In genomic region chr7:80324043-80324815, GRCm38 (mm10) we compare ENCODE assay signal across 7 mouse cellular contexts. TPM values are rescaled to one million over a fixed set of nuclear protein-coding genes. Genes with fewer than 3 reads are reported as not detected.
DNase-seq lines count a peak whose midpoint lies in the region; ATAC-seq lines count a peak whose summit lies in the region.

Gene Rccd1 (minus strand): TSS chr7:80324454.

- peak within 1 kb of the TSS; percentile 81 for H3K27ac ChIP-seq in intestine, embryonic 15.5 days
- H3K27ac ChIP-seq in midbrain, embryonic 10.5 days (replicated peaks), result peak within 1 kb of the TSS; percentile 91

- H3K4me3 ChIP-seq in intestine, embryonic 15.5 days (replicated peaks), result peak within 1 kb of the TSS; percentile 50
- peak within 1 kb of the TSS; percentile 65 for H3K4me3 ChIP-seq in midbrain, embryonic 10.5 days

- peak within 1 kb of the TSS; percentile 71 for H3K4me2 ChIP-seq in intestine, embryonic 15.5 days (replicated peaks)

- H3K9me3 ChIP-seq in intestine, embryonic 15.5 days, result no peaks in the 10 kb centered on the region
- H3K9me3 ChIP-seq in midbrain, embryonic 10.5 days (replicated peaks), result no peaks in the 10 kb centered on the region

- peak; percentile 97 for DNase-seq in adrenal gland, adult 2 months
- peak; percentile 95 for DNase-seq in embryo, embryonic 11.5 days (ENCODE audit: low read depth, low spot score)
- DNase-seq in gastrocnemius, postnatal 36 days, result peak; percentile 87 to 93
- peak; percentile 97 to 98 for DNase-seq in left cerebral cortex, postnatal 25 days (ENCODE audit: low spot score in 2 of 2)
- DNase-seq in midbrain, embryonic 10.5 days (ENCODE audit: low spot score), result peak; percentile 97
- DNase-seq in right cerebral cortex, postnatal 4 days, result peak; percentile 97

- peak; percentile 99 for ATAC-seq in intestine, embryonic 15.5 days

- intact Hi-C loops in gastrocnemius, postnatal 36 days (cut with DNase I), result no loop called here
- intact Hi-C loops in left cerebral cortex, postnatal 25 days (cut with DNase I), result loop anchor here (2.0 kb wide), 1 partner anchor 15 kb away; no protein-coding TSS in a partner anchor

- 1% methylated on average over 38 of the region's 38 CpGs for WGBS in intestine, embryonic 15.5 days
- 3% methylated on average over 38 of the region's 38 CpGs for WGBS in midbrain, embryonic 10.5 days

- H3K4me1 ChIP-seq in intestine, embryonic 15.5 days (replicated peaks), result peaks cover 12% of the 10 kb centered on the region; the same call in 1 of the 2 replicates
- H3K4me1 ChIP-seq in midbrain, embryonic 10.5 days, result peaks cover 23% of the 10 kb centered on the region

- H3K9ac ChIP-seq in intestine, embryonic 15.5 days, result peak within 1 kb of the TSS; percentile 56

- H3K27me3 ChIP-seq in intestine, embryonic 15.5 days (replicated peaks), result no peaks in the 10 kb centered on the region
- H3K27me3 ChIP-seq in midbrain, embryonic 10.5 days (ENCODE audit: low read depth, poor library complexity, severe bottlenecking), result no peaks in the 10 kb centered on the region

- H3K36me3 ChIP-seq in intestine, embryonic 15.5 days, result peaks cover 32% of the 10 kb centered on the region
- H3K36me3 ChIP-seq in midbrain, embryonic 10.5 days, result peaks cover 67% of the 10 kb centered on the region

RNA-seq across cellular contexts. Expression of gene Rccd1, which starts in this region (rescaled TPM):
- 10 to 100 TPM in 1 of 2 experiments, 1 to 10 TPM in 1; 7.4 to 10.5 TPM for total RNA-seq in adrenal gland, adult 2 months (2021)
- polyA plus RNA-seq in adrenal gland, adult 2 months (2012; rRNA removed), result 9.0 and 12.9 TPM in 2 replicates
- 1 to 10 TPM; 5.2 to 9.9 TPM for total RNA-seq in gastrocnemius, postnatal 36 days (2021)
- polyA plus RNA-seq in intestine, embryonic 15.5 days (2015; fragmentation: Nextera tagmentation; extraction: Ambion mirVana), result 9.3 and 10.7 TPM in 2 replicates
- 10 to 100 TPM; 15.6 to 16.0 TPM for total RNA-seq in left cerebral cortex, postnatal 25 days (2021)
- polyA plus RNA-seq in midbrain, embryonic 10.5 days (2016; fragmentation: Nextera tagmentation; extraction: Ambion mirVana), result 12.6 and 13.4 TPM in 2 replicates

Comparison
In these comparisons a context has a peak if more than half of its experiments do, and no peak if none do; other contexts are left out.
1. Peak in every context shown above with its lines: DNase-seq, ATAC-seq, H3K4me3 ChIP-seq and H3K27ac ChIP-seq.